Mouse (Mus musculus): ENCODE results near the gene Pttg1. TPM values are rescaled to one million over a fixed set of nuclear protein-coding genes. Genes with fewer than 3 reads are reported as not detected.

Pttg1 gene
- 22.7 and 31.9 TPM in 2 replicates for polyA plus RNA-seq (2012; rRNA removed)

GRCm38 (mm10) chr11:43425824-43426413 lies at the start of gene Pttg1:
Gene Pttg1, minus strand, starts transcription at chr11:43426251.
- no peak for TF ChIP-seq CTCF (IDR thresholded peaks at IDR 0.05; ENCODE audit: borderline replicate concordance, extremely low read depth, insufficient read depth, insufficient read length)
- TF ChIP-seq POLR2A (IDR thresholded peaks at IDR 0.05; ENCODE audit: borderline replicate concordance, extremely low read depth, insufficient read depth, insufficient read length, poor library complexity, severe bottlenecking) = peak; percentile 46; the same call in 1 of the 2 replicates
- peak; percentile 90 for DNase-seq (ENCODE audit: low read depth)

- peak; percentile 48 for DNase-seq (ENCODE audit: low read depth)
- TF ChIP-seq CTCF (IDR thresholded peaks at IDR 0.05; ENCODE audit: borderline replicate concordance, extremely low read depth, insufficient read depth, insufficient read length) (no peak), POLR2A (IDR thresholded peaks at IDR 0.05; ENCODE audit: borderline replicate concordance, extremely low read depth, insufficient read depth, insufficient read length, poor library complexity, severe bottlenecking) (no peak)
Measured at GRCm38 (mm10) chr11:43474225-43474774, 48.2 kb upstream of the Pttg1 start, which contains the start of gene C1qtnf2. Gene C1qtnf2, plus strand, starts transcription at chr11:43474276.

GRCm38 (mm10) chr11:43473635-43474224 lies 47.7 kb upstream of the Pttg1 start:
- TF ChIP-seq CTCF (IDR thresholded peaks at IDR 0.05; ENCODE audit: borderline replicate concordance, extremely low read depth, insufficient read depth, insufficient read length) = no peak
- no peak for TF ChIP-seq POLR2A (IDR thresholded peaks at IDR 0.05; ENCODE audit: borderline replicate concordance, extremely low read depth, insufficient read depth, insufficient read length, poor library complexity, severe bottlenecking)
- peak; percentile 60 for DNase-seq (ENCODE audit: low read depth)

GRCm38 (mm10) chr11:43473115-43473514 lies 47.1 kb upstream of the Pttg1 start:
- DNase-seq (ENCODE audit: low read depth) = peak; percentile 22

GRCm38 (mm10) chr11:43470881-43471820 lies 45.1 kb upstream of the Pttg1 start:
- no peak for DNase-seq (ENCODE audit: low read depth)
- TF ChIP-seq CTCF (IDR thresholded peaks at IDR 0.05; ENCODE audit: borderline replicate concordance, extremely low read depth, insufficient read depth, insufficient read length) = no peak
- TF ChIP-seq POLR2A (IDR thresholded peaks at IDR 0.05; ENCODE audit: borderline replicate concordance, extremely low read depth, insufficient read depth, insufficient read length, poor library complexity, severe bottlenecking) = no peak

More at GRCm38 (mm10) chr11:43473115-43473514, 47.1 kb upstream of the Pttg1 start:
- no peak for TF ChIP-seq POLR2A (IDR thresholded peaks at IDR 0.05; ENCODE audit: borderline replicate concordance, extremely low read depth, insufficient read depth, insufficient read length, poor library complexity, severe bottlenecking)
- TF ChIP-seq CTCF (IDR thresholded peaks at IDR 0.05; ENCODE audit: borderline replicate concordance, extremely low read depth, insufficient read depth, insufficient read length) = no peak

- DNase-seq (ENCODE audit: low read depth) = no peak
Measured at GRCm38 (mm10) chr11:43470118-43470517, 44.1 kb upstream of the Pttg1 start.

GRCm38 (mm10) chr11:43463204-43463603 lies 37.2 kb upstream of the Pttg1 start:
- TF ChIP-seq CTCF (IDR thresholded peaks at IDR 0.05; ENCODE audit: borderline replicate concordance, extremely low read depth, insufficient read depth, insufficient read length) (no peak), POLR2A (IDR thresholded peaks at IDR 0.05; ENCODE audit: borderline replicate concordance, extremely low read depth, insufficient read depth, insufficient read length, poor library complexity, severe bottlenecking) (no peak)

More at GRCm38 (mm10) chr11:43470118-43470517, 44.1 kb upstream of the Pttg1 start:
- TF ChIP-seq POLR2A (IDR thresholded peaks at IDR 0.05; ENCODE audit: borderline replicate concordance, extremely low read depth, insufficient read depth, insufficient read length, poor library complexity, severe bottlenecking) (no peak), CTCF (IDR thresholded peaks at IDR 0.05; ENCODE audit: borderline replicate concordance, extremely low read depth, insufficient read depth, insufficient read length) (no peak)

GRCm38 (mm10) chr11:43452266-43452665 lies 26.2 kb upstream of the Pttg1 start:
- TF ChIP-seq CTCF (IDR thresholded peaks at IDR 0.05; ENCODE audit: borderline replicate concordance, extremely low read depth, insufficient read depth, insufficient read length) = no peak
- TF ChIP-seq POLR2A (IDR thresholded peaks at IDR 0.05; ENCODE audit: borderline replicate concordance, extremely low read depth, insufficient read depth, insufficient read length, poor library complexity, severe bottlenecking) = no peak
- DNase-seq (ENCODE audit: low read depth) = peak; percentile 18

More at GRCm38 (mm10) chr11:43463204-43463603, 37.2 kb upstream of the Pttg1 start:
- no peak for DNase-seq (ENCODE audit: low read depth)

GRCm38 (mm10) chr11:43451322-43451721 lies 25.3 kb upstream of the Pttg1 start:
- TF ChIP-seq POLR2A (IDR thresholded peaks at IDR 0.05; ENCODE audit: borderline replicate concordance, extremely low read depth, insufficient read depth, insufficient read length, poor library complexity, severe bottlenecking) (no peak), CTCF (IDR thresholded peaks at IDR 0.05; ENCODE audit: borderline replicate concordance, extremely low read depth, insufficient read depth, insufficient read length) (no peak)
- no peak for DNase-seq (ENCODE audit: low read depth)

- TF ChIP-seq CTCF (IDR thresholded peaks at IDR 0.05; ENCODE audit: borderline replicate concordance, extremely low read depth, insufficient read depth, insufficient read length) = no peak
- TF ChIP-seq POLR2A (IDR thresholded peaks at IDR 0.05; ENCODE audit: borderline replicate concordance, extremely low read depth, insufficient read depth, insufficient read length, poor library complexity, severe bottlenecking) = no peak
- no peak for DNase-seq (ENCODE audit: low read depth)
Measured at GRCm38 (mm10) chr11:43449916-43450315, 23.9 kb upstream of the Pttg1 start.

- DNase-seq (ENCODE audit: low read depth) = no peak
- no peak for TF ChIP-seq POLR2A (IDR thresholded peaks at IDR 0.05; ENCODE audit: borderline replicate concordance, extremely low read depth, insufficient read depth, insufficient read length, poor library complexity, severe bottlenecking)
- TF ChIP-seq CTCF (IDR thresholded peaks at IDR 0.05; ENCODE audit: borderline replicate concordance, extremely low read depth, insufficient read depth, insufficient read length) = no peak
Measured at GRCm38 (mm10) chr11:43443183-43443582, 17.1 kb upstream of the Pttg1 start.
